Mouse (Mus musculus): Measurements from ENCODE around the gene Src. TPM values are rescaled to one million over a fixed set of nuclear protein-coding genes. Genes with fewer than 3 reads are reported as not detected.
"Not testable (repeated sequence)": the region's sequence is repeated elsewhere in the genome, so short reads cannot be mapped to it uniquely, and the experiment has no call there.

The Src gene
- polyA plus RNA-seq (2015; fragmentation: Nextera tagmentation; extraction: Ambion mirVana) = 35.6 and 37.9 TPM in 2 replicates

GRCm38 (mm10) chr2:157418206-157418605, at the start of gene Src:
TSS of gene Src (plus strand) at chr2:157418444.
- Histone ChIP-seq H3K27me3 (no peaks in the 10 kb centered on the region), H3K4me3 (no peak within 1 kb of the TSS), H3K9ac (replicated peaks) (no peak within 1 kb of the TSS), H3K4me2 (replicated peaks) (no peak within 1 kb of the TSS), H3K9me3 (no peaks in the 10 kb centered on the region), H3K27ac (replicated peaks) (peak within 1 kb of the TSS; percentile 54), H3K4me1 (peaks cover 5% of the 10 kb centered on the region), H3K36me3 (no peaks in the 10 kb centered on the region)
- 26% methylated on average over 13 of the region's 13 CpGs for WGBS
- ATAC-seq (replicated peaks) = no peak

- no peak overlapping the region for H3K4me2 ChIP-seq (replicated peaks)
- whole genome bisulfite sequencing = 86% methylated on average over 6 of the region's 6 CpGs
- no peak overlapping the region for H3K27ac ChIP-seq (replicated peaks)
- H3K4me3 ChIP-seq = no peak overlapping the region
- no peak overlapping the region for H3K9ac ChIP-seq (replicated peaks)
- H3K4me1 ChIP-seq = peaks cover 40% of the 10 kb centered on the region
- no peaks in the 10 kb centered on the region for H3K9me3 ChIP-seq
- ATAC-seq (replicated peaks) = no peak
- H3K36me3 ChIP-seq = no peaks in the 10 kb centered on the region
- no peaks in the 10 kb centered on the region for H3K27me3 ChIP-seq
These were observed 46.5 kb upstream of the Src start for GRCm38 (mm10) chr2:157371696-157372095.

GRCm38 (mm10) chr2:157373681-157374080, 44.6 kb upstream of the Src start:
- 85% methylated on average over 3 of the region's 3 CpGs for WGBS
- Histone ChIP-seq H3K36me3 (no peaks in the 10 kb centered on the region), H3K9me3 (no peaks in the 10 kb centered on the region), H3K27ac (replicated peaks) (no peak overlapping the region), H3K4me3 (no peak overlapping the region), H3K9ac (replicated peaks) (no peak overlapping the region), H3K4me1 (peaks cover 24% of the 10 kb centered on the region), H3K4me2 (replicated peaks) (no peak overlapping the region), H3K27me3 (no peaks in the 10 kb centered on the region)
- no peak for ATAC-seq (replicated peaks)

- H3K4me3 ChIP-seq = no peak overlapping the region
- no peaks in the 10 kb centered on the region for H3K27me3 ChIP-seq
- no peak for ATAC-seq (replicated peaks)
- H3K36me3 ChIP-seq = peaks cover 4% of the 10 kb centered on the region; the same call in 1 of the 2 replicates
- no peak overlapping the region for H3K4me2 ChIP-seq (replicated peaks)
- H3K4me1 ChIP-seq = peaks cover 19% of the 10 kb centered on the region
- no peaks in the 10 kb centered on the region for H3K9me3 ChIP-seq
- no peak overlapping the region for H3K27ac ChIP-seq (replicated peaks)
- no peak overlapping the region for H3K9ac ChIP-seq (replicated peaks)
- 60% methylated on average over 8 of the region's 8 CpGs for WGBS
These were observed 43.2 kb upstream of the Src start for GRCm38 (mm10) chr2:157375051-157375450.

- no peak for ATAC-seq (replicated peaks)
- H3K4me1 ChIP-seq = peaks cover 19% of the 10 kb centered on the region
- no peak overlapping the region for H3K4me3 ChIP-seq
- H3K4me2 ChIP-seq (replicated peaks) = peak overlapping the region; percentile 5; the same call in 1 of the 2 replicates
- H3K27ac ChIP-seq (replicated peaks) = peak overlapping the region; percentile 44; the same call in 1 of the 2 replicates
- WGBS = 8% methylated on average over 13 of the region's 14 CpGs
- peaks cover 9% of the 10 kb centered on the region; the same call in 1 of the 2 replicates for H3K36me3 ChIP-seq
- H3K9ac ChIP-seq (replicated peaks) = no peak overlapping the region
- no peaks in the 10 kb centered on the region for H3K9me3 ChIP-seq
- no peaks in the 10 kb centered on the region for H3K27me3 ChIP-seq
These were observed 42.2 kb upstream of the Src start for GRCm38 (mm10) chr2:157375794-157376757.

- H3K9me3 ChIP-seq = no peaks in the 10 kb centered on the region
- no peaks in the 10 kb centered on the region for H3K27me3 ChIP-seq
- WGBS = 41% methylated on average over 3 of the region's 3 CpGs
- no peak overlapping the region for H3K27ac ChIP-seq (replicated peaks)
- peaks cover 9% of the 10 kb centered on the region; the same call in 1 of the 2 replicates for H3K36me3 ChIP-seq
- no peak overlapping the region for H3K4me3 ChIP-seq
- no peak overlapping the region for H3K9ac ChIP-seq (replicated peaks)
- no peak overlapping the region for H3K4me2 ChIP-seq (replicated peaks)
- H3K4me1 ChIP-seq = peaks cover 19% of the 10 kb centered on the region
- no peak for ATAC-seq (replicated peaks)
These were observed 41.2 kb upstream of the Src start for GRCm38 (mm10) chr2:157376995-157377394.

- 62% methylated on average over 4 of the region's 4 CpGs for WGBS
- Histone ChIP-seq H3K4me1 (no peaks in the 10 kb centered on the region), H3K36me3 (peaks cover 15% of the 10 kb centered on the region; the same call in 1 of the 2 replicates), H3K4me3 (no peak overlapping the region), H3K4me2 (replicated peaks) (no peak overlapping the region), H3K27ac (replicated peaks) (no peak overlapping the region), H3K9ac (replicated peaks) (no peak overlapping the region), H3K9me3 (no peaks in the 10 kb centered on the region), H3K27me3 (no peaks in the 10 kb centered on the region)
- no peak for ATAC-seq (replicated peaks)
These were observed 33.4 kb upstream of the Src start for GRCm38 (mm10) chr2:157384836-157385235.

- not testable (repeated sequence) for H3K9ac ChIP-seq (replicated peaks); H3K27me3 ChIP-seq; H3K36me3 ChIP-seq; H3K9me3 ChIP-seq; H3K4me2 ChIP-seq (replicated peaks); H3K4me1 ChIP-seq; ATAC-seq (replicated peaks); H3K4me3 ChIP-seq; H3K27ac ChIP-seq (replicated peaks)
- WGBS = 91% methylated on average over 14 of the region's 14 CpGs
These were observed 29.2 kb upstream of the Src start for GRCm38 (mm10) chr2:157388901-157389590.

- no peak overlapping the region for H3K9ac ChIP-seq (replicated peaks)
- H3K4me3 ChIP-seq = no peak overlapping the region
- H3K9me3 ChIP-seq = no peaks in the 10 kb centered on the region
- H3K36me3 ChIP-seq = peaks cover 3% of the 10 kb centered on the region; the same call in 1 of the 2 replicates
- H3K27me3 ChIP-seq = no peaks in the 10 kb centered on the region
- H3K4me1 ChIP-seq = no peaks in the 10 kb centered on the region
- H3K4me2 ChIP-seq (replicated peaks) = no peak overlapping the region
- ATAC-seq (replicated peaks) = no peak
- 85% methylated on average over 7 of the region's 7 CpGs for WGBS
- no peak overlapping the region for H3K27ac ChIP-seq (replicated peaks)
These were observed 28.7 kb upstream of the Src start for GRCm38 (mm10) chr2:157389591-157389921.

- ATAC-seq (replicated peaks) = no peak
- Histone ChIP-seq H3K27ac (replicated peaks) (no peak overlapping the region), H3K27me3 (no peaks in the 10 kb centered on the region), H3K9me3 (no peaks in the 10 kb centered on the region), H3K4me1 (no peaks in the 10 kb centered on the region), H3K9ac (replicated peaks) (no peak overlapping the region), H3K36me3 (peaks cover 16% of the 10 kb centered on the region), H3K4me2 (replicated peaks) (no peak overlapping the region), H3K4me3 (no peak overlapping the region)
- 97% methylated on average over 2 of the region's 2 CpGs for WGBS
These were observed 25.9 kb upstream of the Src start for GRCm38 (mm10) chr2:157392331-157392730.

GRCm38 (mm10) chr2:157393549-157393948, 24.7 kb upstream of the Src start:
- Histone ChIP-seq H3K4me3 (no peak overlapping the region), H3K9me3 (no peaks in the 10 kb centered on the region), H3K27ac (replicated peaks) (no peak overlapping the region), H3K4me1 (no peaks in the 10 kb centered on the region), H3K36me3 (peaks cover 25% of the 10 kb centered on the region), H3K27me3 (no peaks in the 10 kb centered on the region), H3K9ac (replicated peaks) (no peak overlapping the region), H3K4me2 (replicated peaks) (no peak overlapping the region)
- WGBS = 99% methylated on average over 4 of the region's 4 CpGs
- ATAC-seq (replicated peaks) = no peak

GRCm38 (mm10) chr2:157394868-157395267, 23.4 kb upstream of the Src start:
- H3K27me3 ChIP-seq = no peaks in the 10 kb centered on the region
- H3K4me2 ChIP-seq (replicated peaks) = no peak overlapping the region
- ATAC-seq (replicated peaks) = no peak
- WGBS = 83% methylated on average over 6 of the region's 6 CpGs
- H3K27ac ChIP-seq (replicated peaks) = 0 out of 2 replicates have a peak overlapping the region, but pooled peaks have one; percentile 43
- peaks cover 27% of the 10 kb centered on the region for H3K36me3 ChIP-seq
- no peak overlapping the region for H3K4me3 ChIP-seq
- H3K4me1 ChIP-seq = no peaks in the 10 kb centered on the region
- H3K9ac ChIP-seq (replicated peaks) = no peak overlapping the region
- H3K9me3 ChIP-seq = no peaks in the 10 kb centered on the region
